Mouse (Mus musculus) lung, embryonic 14.5 days (tissue): ENCODE measurements around the gene Adgrl3. TPM values are rescaled to one million over a fixed set of nuclear protein-coding genes. Genes with fewer than 3 reads are reported as not detected.

Experiments
- ATAC-seq: fragments of 200-750 bp; cut with Nextera tagmentation; 2 replicates; pipeline ENCODE4 v1.8.0; 2017; ENCODE audit warnings: mild to moderate bottlenecking, moderate TSS enrichment, moderate library complexity; ENCODE audit not compliant: insufficient read depth
- DNase-seq: peaks from one replicate; pipeline ENCODE4 v3.0.0-alpha.2; 2015
- H3K27ac ChIP-seq: fragments of 300-500 bp; sonication (generic); 2 replicates; pipeline ENCODE4 v1.5.1; 2014; ENCODE audit warnings: low read depth, mild to moderate bottlenecking, moderate library complexity
- H3K27me3 ChIP-seq: fragments of 300-500 bp; sonication (generic); 2 replicates; pipeline ENCODE4 v1.6.1; 2014; ENCODE audit warnings: low read length, control low read depth; ENCODE audit not compliant: insufficient read depth
- H3K36me3 ChIP-seq: fragments of 300-500 bp; sonication (generic); 2 replicates; pipeline ENCODE4 v1.6.1; 2014; ENCODE audit warnings: control low read depth; ENCODE audit not compliant: insufficient read depth
- H3K4me1 ChIP-seq: fragments of 300-500 bp; sonication (generic); 2 replicates; pipeline ENCODE4 v1.6.1; 2014; ENCODE audit warnings: antibody characterized with exemption, control low read depth; ENCODE audit not compliant: insufficient read depth
- H3K4me2 ChIP-seq: fragments of 300-500 bp; sonication (generic); 2 replicates; pipeline ENCODE4 v1.6.1; 2014; ENCODE audit warnings: mild to moderate bottlenecking
- H3K4me3 ChIP-seq: fragments of 300-500 bp; sonication (generic); 2 replicates; pipeline ENCODE4 v1.5.1; 2014; ENCODE audit warnings: low read depth, low read length
- H3K9ac ChIP-seq: fragments of 300-500 bp; sonication (generic); 2 replicates; pipeline ENCODE4 v1.6.1; 2014
- H3K9me3 ChIP-seq: fragments of 300-500 bp; sonication (generic); 2 replicates; pipeline ENCODE4 v1.6.1; 2016; ENCODE audit warnings: low read depth, low read length, control low read depth
- CTCF ChIP-seq: IDR thresholded peaks from 2 replicates; pipeline ENCODE4 v1.5.1; 2016; ENCODE audit warnings: antibody characterized with exemption, low read depth
- WGBS: fragments of 180-500 bp; shearing (Covaris S2); extraction: QIAGEN DNeasy Blood & Tissue Kit; methylation state at CpG from one replicate; pipeline ENCODE4 v1.1.7; 2014; 5-methylcytosine and 5-hydroxymethylcytosine counted together
- polyA plus RNA-seq: library from polyadenylated mRNA; unstranded; fragments of >200 nt; fragmentation: Nextera tagmentation; extraction: Ambion mirVana; gene quantifications from 2 replicates; pipeline ENCODE4 v1.2.1, GENCODE M21; 2014

The Adgrl3 gene
- polyA plus RNA-seq, 1 experiment from 2014 or later, result 19.6 TPM

- no peak for TF ChIP-seq CTCF
- DNase-seq, result no peak
Measured at GRCm38 (mm10) chr5:81055253-81055652, 35.3 kb downstream of the Adgrl3 start.

DNA sequence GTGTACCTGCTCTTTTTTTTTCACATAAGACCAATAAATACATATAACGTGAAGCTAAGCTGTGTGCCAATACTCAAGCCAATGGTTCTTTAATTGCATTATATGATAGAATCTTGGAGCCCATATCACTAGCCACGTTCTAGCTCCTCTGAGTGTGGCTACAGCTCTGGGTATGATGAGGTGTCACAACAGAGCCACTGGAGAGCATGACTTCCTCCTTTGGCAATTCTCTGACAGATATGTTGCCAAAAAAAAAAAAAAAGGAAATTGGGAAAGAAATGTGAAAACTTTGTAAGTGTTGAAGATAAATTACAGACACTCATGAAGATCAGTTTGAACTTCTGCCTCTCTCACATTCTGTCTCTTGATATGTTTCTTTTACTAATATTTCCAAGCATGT, 38.2 kb downstream of the Adgrl3 start:
- ATAC-seq (peak; percentile 62; the same call in 1 of the 2 replicates), DNase-seq (peak; percentile 63)
- Histone ChIP-seq H3K4me3 (no peak overlapping the region), H3K36me3 (no peaks in the 10 kb centered on the region), H3K9me3 (no peaks in the 10 kb centered on the region), H3K4me2 (no peak overlapping the region), H3K27me3 (no peaks in the 10 kb centered on the region), H3K4me1 (no peaks in the 10 kb centered on the region), H3K9ac (no peak overlapping the region), H3K27ac (no peak overlapping the region)
- 47% methylated on average over 2 of the region's 2 CpGs for WGBS
- TF ChIP-seq CTCF, result no peak

More at GRCm38 (mm10) chr5:81055253-81055652, 35.3 kb downstream of the Adgrl3 start:
- Histone ChIP-seq H3K36me3 (no peaks in the 10 kb centered on the region), H3K4me2 (no peak overlapping the region), H3K9me3 (no peaks in the 10 kb centered on the region), H3K4me1 (no peaks in the 10 kb centered on the region), H3K27me3 (no peaks in the 10 kb centered on the region), H3K9ac (no peak overlapping the region), H3K27ac (no peak overlapping the region), H3K4me3 (no peak overlapping the region)
- no peak for ATAC-seq
- 76% methylated on average over 2 of the region's 2 CpGs for WGBS

DNA sequence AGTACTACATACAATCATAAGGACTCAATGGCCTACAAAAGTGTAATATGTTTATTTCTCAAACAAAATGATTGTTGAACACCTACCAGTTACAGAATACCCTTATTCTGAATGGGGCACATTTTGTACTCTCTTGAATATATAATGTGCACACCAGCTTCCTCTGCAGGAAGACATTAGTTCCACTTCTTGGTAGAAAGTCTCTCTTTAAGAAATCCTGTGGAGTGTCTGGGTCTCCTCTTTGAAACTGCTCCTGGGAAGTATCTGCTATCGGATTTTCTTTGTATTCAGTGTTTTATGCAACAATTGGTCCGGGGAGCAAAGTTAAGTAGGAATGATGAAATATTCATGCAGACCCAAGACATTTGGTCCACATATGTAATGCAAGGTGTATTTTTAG, 41.0 kb downstream of the Adgrl3 start:
- Histone ChIP-seq H3K4me1 (no peaks in the 10 kb centered on the region), H3K9ac (no peak overlapping the region), H3K9me3 (no peaks in the 10 kb centered on the region), H3K27ac (no peak overlapping the region), H3K36me3 (no peaks in the 10 kb centered on the region), H3K27me3 (no peaks in the 10 kb centered on the region), H3K4me3 (no peak overlapping the region), H3K4me2 (no peak overlapping the region)
- TF ChIP-seq CTCF, result no peak
- 85% methylated on average over 2 of the region's 2 CpGs for WGBS
- DNase-seq, result no peak
- ATAC-seq, result no peak

- ATAC-seq (no peak), DNase-seq (no peak)
- Histone ChIP-seq H3K9me3 (no peaks in the 10 kb centered on the region), H3K4me1 (no peaks in the 10 kb centered on the region), H3K4me2 (no peak overlapping the region), H3K36me3 (no peaks in the 10 kb centered on the region), H3K9ac (no peak overlapping the region), H3K27me3 (no peaks in the 10 kb centered on the region), H3K4me3 (no peak overlapping the region), H3K27ac (no peak overlapping the region)
- no peak for TF ChIP-seq CTCF
Measured at GRCm38 (mm10) chr5:81061386-81061785, 41.4 kb downstream of the Adgrl3 start.

DNA sequence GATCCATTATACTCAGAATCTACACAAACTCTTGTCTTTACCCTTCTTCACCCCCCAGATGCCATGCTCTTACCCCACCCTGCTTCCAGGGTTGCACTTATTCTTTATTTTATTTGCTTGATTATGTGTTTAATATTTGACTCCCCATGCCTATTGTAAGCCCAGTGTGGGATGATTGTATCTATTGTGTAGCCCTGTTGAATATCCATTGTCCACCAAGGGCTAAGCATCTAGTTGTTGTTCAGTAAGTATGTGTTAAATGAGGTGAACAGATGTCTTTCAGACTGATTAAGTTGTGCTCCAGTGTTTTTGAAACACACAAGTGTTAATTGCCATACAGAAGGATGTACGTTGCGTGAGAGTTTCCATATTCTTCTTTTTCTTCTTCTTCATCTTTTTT, 44.1 kb downstream of the Adgrl3 start:
- Histone ChIP-seq H3K4me2 (no peak overlapping the region), H3K4me1 (no peaks in the 10 kb centered on the region), H3K27ac (no peak overlapping the region), H3K9ac (no peak overlapping the region), H3K36me3 (no peaks in the 10 kb centered on the region), H3K27me3 (no peaks in the 10 kb centered on the region), H3K9me3 (no peaks in the 10 kb centered on the region), H3K4me3 (no peak overlapping the region)
- TF ChIP-seq CTCF, result no peak
- DNase-seq (no peak), ATAC-seq (no peak)
- WGBS, result 97% methylated on average over 2 of the region's 2 CpGs

DNA sequence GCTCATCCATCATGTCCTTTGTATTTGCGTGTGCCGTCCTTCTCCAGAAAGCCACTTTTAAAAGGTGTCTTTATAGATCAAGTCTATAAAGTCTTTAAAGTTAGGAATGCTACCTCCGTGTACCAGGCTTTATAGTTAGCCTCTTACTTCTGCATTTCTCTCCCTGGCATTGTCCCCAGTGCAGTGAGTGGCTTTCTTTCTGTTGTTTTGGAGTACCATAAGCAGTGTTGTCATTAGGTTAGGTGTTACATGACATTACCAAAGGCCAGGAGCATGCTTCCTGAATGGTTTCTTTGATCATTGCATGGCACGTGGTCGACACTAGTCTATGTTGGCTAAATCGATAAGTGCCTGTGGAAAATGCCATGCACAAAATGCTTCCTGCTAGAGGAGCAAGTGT, 48.2 kb downstream of the Adgrl3 start:
- Histone ChIP-seq H3K4me1 (no peaks in the 10 kb centered on the region), H3K4me3 (no peak overlapping the region), H3K4me2 (no peak overlapping the region), H3K9me3 (no peaks in the 10 kb centered on the region), H3K9ac (no peak overlapping the region), H3K27ac (no peak overlapping the region), H3K36me3 (no peaks in the 10 kb centered on the region), H3K27me3 (no peaks in the 10 kb centered on the region)
- TF ChIP-seq CTCF, result no peak
- ATAC-seq (no peak), DNase-seq (no peak)
- 32% methylated on average over 6 of the region's 6 CpGs for WGBS

GRCm38 (mm10) chr5:81068839-81069238, 48.9 kb downstream of the Adgrl3 start:
- H3K4me1 ChIP-seq, result no peaks in the 10 kb centered on the region

GRCm38 (mm10) chr5:81072888-81073287, 53.0 kb downstream of the Adgrl3 start:
- no peak for ATAC-seq
- Histone ChIP-seq H3K27ac (no peak overlapping the region), H3K9ac (no peak overlapping the region), H3K27me3 (no peaks in the 10 kb centered on the region), H3K9me3 (no peaks in the 10 kb centered on the region), H3K36me3 (no peaks in the 10 kb centered on the region), H3K4me2 (no peak overlapping the region), H3K4me1 (no peaks in the 10 kb centered on the region), H3K4me3 (no peak overlapping the region)
- no peak for TF ChIP-seq CTCF
- WGBS, result 65% methylated on average over 5 of the region's 5 CpGs
- DNase-seq, result no peak

More at GRCm38 (mm10) chr5:81068839-81069238, 48.9 kb downstream of the Adgrl3 start:
- Histone ChIP-seq H3K36me3 (no peaks in the 10 kb centered on the region), H3K4me2 (no peak overlapping the region), H3K4me3 (no peak overlapping the region), H3K27me3 (no peaks in the 10 kb centered on the region), H3K27ac (no peak overlapping the region), H3K9ac (no peak overlapping the region), H3K9me3 (no peaks in the 10 kb centered on the region)
- no peak for DNase-seq
- 33% methylated on average over 4 of the region's 4 CpGs for WGBS
- ATAC-seq, result no peak
- no peak for TF ChIP-seq CTCF
